Mouse (Mus musculus) hindbrain, embryonic 11.5 days (tissue): ENCODE measurements around the gene Kctd20. TPM values are rescaled to one million over a fixed set of nuclear protein-coding genes. Genes with fewer than 3 reads are reported as not detected.
"Not testable (repeated sequence)": the region's sequence is repeated elsewhere in the genome, so short reads cannot be mapped to it uniquely, and the experiment has no call there.

Experiments used
- ATAC-seq: fragments of 200-750 bp; cut with Nextera tagmentation; 2 replicates; pipeline ENCODE4 v1.8.0; 2017; ENCODE audit warnings: mild to moderate bottlenecking, moderate TSS enrichment, moderate library complexity; ENCODE audit not compliant: low FRiP score
- DNase-seq: peaks from one replicate; pipeline ENCODE4 v3.0.0-alpha.2; 2015; ENCODE audit warnings: low spot score
- H3K27ac ChIP-seq: fragments of 300-500 bp; sonication (generic); 2 replicates; pipeline ENCODE4 v1.5.1; 2014; ENCODE audit warnings: mild to moderate bottlenecking, low read depth, low read length
- H3K27me3 ChIP-seq: fragments of 300-500 bp; sonication (generic); 2 replicates; pipeline ENCODE4 v1.6.1; 2014; ENCODE audit warnings: mild to moderate bottlenecking, low read length, moderate library complexity, mixed read lengths; ENCODE audit not compliant: control insufficient read depth, insufficient read depth
- H3K36me3 ChIP-seq: fragments of 300-500 bp; sonication (generic); 2 replicates; pipeline ENCODE4 v1.6.1; 2014; ENCODE audit warnings: mild to moderate bottlenecking, low read length, moderate library complexity, mixed read lengths; ENCODE audit not compliant: control insufficient read depth, insufficient read depth
- H3K4me1 ChIP-seq: fragments of 300-500 bp; sonication (generic); replicated peaks from 2 replicates; pipeline ENCODE4 v1.6.1; 2014; ENCODE audit warnings: low read length, mixed read lengths; ENCODE audit not compliant: control insufficient read depth, insufficient read depth
- H3K4me2 ChIP-seq: fragments of 300-500 bp; sonication (generic); replicated peaks from 2 replicates; pipeline ENCODE4 v1.6.1; 2014; ENCODE audit warnings: mild to moderate bottlenecking, low read depth, low read length
- H3K4me3 ChIP-seq: fragments of 300-500 bp; sonication (generic); 2 replicates; pipeline ENCODE4 v1.5.1; 2014; ENCODE audit warnings: low read depth, low read length
- H3K9ac ChIP-seq: fragments of 300-500 bp; sonication (generic); 2 replicates; pipeline ENCODE4 v1.6.1; 2014; ENCODE audit warnings: low read depth, low read length
- H3K9me3 ChIP-seq: fragments of 300-500 bp; sonication (generic); 2 replicates; pipeline ENCODE4 v1.6.1; 2016; ENCODE audit warnings: low read length; ENCODE audit not compliant: control insufficient read depth
- WGBS: fragments of 180-500 bp; shearing (Covaris S2); extraction: QIAGEN DNeasy Blood & Tissue Kit; methylation state at CpG from one replicate; pipeline ENCODE4 v1.1.7; 2014; 5-methylcytosine and 5-hydroxymethylcytosine counted together
- polyA plus RNA-seq: library from polyadenylated mRNA; unstranded; fragments of >200 nt; fragmentation: Nextera tagmentation; extraction: Ambion mirVana; gene quantifications from 2 replicates; pipeline ENCODE4 v1.2.1, GENCODE M21; 2014

Gene Kctd20
- polyA plus RNA-seq, 1 experiment from 2014 or later, result 81.7 TPM

DNA sequence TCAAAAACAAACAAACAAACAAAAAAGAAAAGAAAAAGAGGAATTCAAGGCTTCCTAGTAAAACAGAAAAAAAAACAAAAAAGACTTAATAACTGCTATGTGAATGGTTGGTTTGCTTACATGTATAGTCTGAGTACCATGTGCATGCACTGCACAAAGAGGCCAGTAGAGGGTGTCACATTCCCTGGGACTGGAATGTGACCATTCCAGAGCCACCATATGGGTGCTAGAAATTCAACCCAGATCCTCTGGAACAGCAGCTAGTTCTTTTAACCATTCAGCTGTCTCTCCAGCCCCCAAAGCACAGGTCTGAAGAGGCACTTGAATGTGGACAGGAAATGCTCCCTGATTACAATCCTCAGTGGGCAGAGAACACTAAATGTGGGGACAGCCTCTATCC, 35.1 kb downstream of the Kctd20 start:
- Histone ChIP-seq H3K4me2 (no peak overlapping the region), H3K27ac (no peak overlapping the region), H3K4me3 (no peak overlapping the region), H3K9ac (no peak overlapping the region), H3K9me3 (no peaks in the 10 kb centered on the region), H3K27me3 (no peaks in the 10 kb centered on the region), H3K4me1 (no peaks in the 10 kb centered on the region), H3K36me3 (peaks cover 13% of the 10 kb centered on the region; the same call in 1 of the 2 replicates)
- peak; percentile 59 for DNase-seq
- ATAC-seq, result no peak

DNA sequence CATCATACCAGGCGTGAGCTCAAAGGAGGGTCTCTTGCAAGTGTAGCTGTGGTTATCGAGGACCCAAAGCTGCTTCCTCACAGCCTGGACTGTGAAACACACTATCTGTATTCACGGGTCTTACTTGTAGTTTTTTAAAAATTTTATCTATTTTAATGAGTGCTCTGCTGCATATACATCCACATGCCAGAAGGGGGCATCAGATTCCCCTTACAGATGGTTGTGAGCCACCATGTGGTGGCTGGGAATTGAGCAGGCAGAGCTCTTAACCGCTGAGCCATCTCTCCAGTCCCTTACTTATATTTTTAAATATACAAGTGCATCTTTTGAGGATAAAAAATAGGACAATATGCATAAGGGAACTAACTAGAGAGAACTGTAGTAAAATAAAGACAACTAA, 36.0 kb downstream of the Kctd20 start:
- Histone ChIP-seq H3K36me3 (peaks cover 13% of the 10 kb centered on the region; the same call in 1 of the 2 replicates), H3K27ac (no peak overlapping the region), H3K4me3 (no peak overlapping the region), H3K4me1 (no peaks in the 10 kb centered on the region), H3K4me2 (no peak overlapping the region), H3K9ac (no peak overlapping the region), H3K27me3 (no peaks in the 10 kb centered on the region), H3K9me3 (no peaks in the 10 kb centered on the region)
- no peak for ATAC-seq
- peak; percentile 68 for DNase-seq
- WGBS, result 74% methylated on average over 4 of the region's 4 CpGs

DNA sequence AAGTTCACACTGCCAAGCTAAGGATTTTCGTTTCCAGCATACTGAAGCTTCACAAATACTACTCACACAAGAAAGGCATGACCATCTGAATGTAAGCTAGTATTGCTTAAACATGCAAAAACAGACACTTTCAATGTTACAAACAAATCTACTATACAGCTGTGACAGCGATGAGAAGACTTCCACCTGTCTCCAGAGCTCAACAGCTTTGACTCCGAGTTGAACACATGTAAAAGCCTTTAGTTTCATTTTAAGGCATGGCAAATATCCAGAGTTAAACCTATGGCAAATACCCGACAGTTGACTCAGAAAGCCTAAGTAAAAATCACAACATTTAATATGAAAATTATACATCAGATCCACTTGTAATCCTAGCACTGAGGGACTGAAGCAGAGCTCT, 36.5 kb downstream of the Kctd20 start:
- no peak overlapping the region for H3K27ac ChIP-seq
- 96% methylated on average over 4 of the region's 4 CpGs for WGBS
- H3K4me3 ChIP-seq, result no peak overlapping the region
- no peak for DNase-seq
- H3K9ac ChIP-seq, result no peak overlapping the region
- peaks cover 13% of the 10 kb centered on the region; the same call in 1 of the 2 replicates for H3K36me3 ChIP-seq
- no peak for ATAC-seq
- H3K4me1 ChIP-seq, result no peaks in the 10 kb centered on the region
- no peaks in the 10 kb centered on the region for H3K27me3 ChIP-seq
- no peak overlapping the region for H3K4me2 ChIP-seq
- no peaks in the 10 kb centered on the region for H3K9me3 ChIP-seq

DNA sequence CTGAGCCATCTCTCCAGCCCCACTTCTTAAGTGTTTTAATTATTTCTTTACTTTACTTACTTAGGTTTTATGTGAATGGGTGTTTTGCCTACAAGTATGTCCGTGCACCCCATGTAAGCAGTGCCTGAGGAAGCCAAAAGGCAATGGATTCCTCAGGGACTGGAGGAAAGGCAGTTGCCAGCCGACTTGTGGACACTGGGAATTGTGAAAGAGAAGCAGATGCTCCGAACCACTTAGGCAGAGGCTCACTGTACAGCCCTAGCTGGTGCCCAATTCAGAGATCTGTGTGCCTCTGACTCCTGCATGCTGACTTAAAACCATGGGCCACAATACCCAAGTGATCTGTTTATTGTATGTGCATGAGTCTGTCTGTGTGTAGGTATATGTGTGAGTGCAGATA, 37.2 kb downstream of the Kctd20 start:
- no peak for DNase-seq
- Histone ChIP-seq H3K9ac (no peak overlapping the region), H3K4me1 (no peaks in the 10 kb centered on the region), H3K9me3 (no peaks in the 10 kb centered on the region), H3K36me3 (peaks cover 13% of the 10 kb centered on the region; the same call in 1 of the 2 replicates), H3K27ac (no peak overlapping the region), H3K4me2 (no peak overlapping the region), H3K4me3 (no peak overlapping the region), H3K27me3 (no peaks in the 10 kb centered on the region)
- no peak for ATAC-seq
- 83% methylated on average over 3 of the region's 3 CpGs for WGBS

DNA sequence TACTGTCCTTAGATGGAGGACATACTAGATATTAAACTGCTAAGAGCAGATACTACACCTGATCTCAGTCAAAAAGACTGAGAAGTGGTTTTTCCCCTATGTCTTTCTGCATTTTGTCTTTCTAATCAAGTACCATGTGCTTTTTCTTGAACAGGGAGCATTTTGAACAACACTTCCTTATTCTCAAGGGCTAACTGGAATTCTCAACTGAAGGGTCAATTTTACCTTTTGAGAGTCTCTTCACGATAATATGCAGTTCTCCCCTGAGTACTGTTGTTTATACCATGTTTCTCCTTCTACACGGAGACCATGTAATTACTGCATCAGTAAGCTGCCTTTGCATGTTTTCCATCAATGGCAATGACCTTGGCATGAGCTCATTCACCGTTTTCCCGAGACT, 38.3 kb downstream of the Kctd20 start:
- no peak for DNase-seq
- Histone ChIP-seq H3K4me3 (no peak overlapping the region), H3K36me3 (peaks cover 13% of the 10 kb centered on the region; the same call in 1 of the 2 replicates), H3K27me3 (no peaks in the 10 kb centered on the region), H3K27ac (no peak overlapping the region), H3K4me2 (no peak overlapping the region), H3K9ac (no peak overlapping the region), H3K4me1 (no peaks in the 10 kb centered on the region), H3K9me3 (no peaks in the 10 kb centered on the region)
- WGBS, result 85% methylated on average over 4 of the region's 4 CpGs
- ATAC-seq, result no peak

DNA sequence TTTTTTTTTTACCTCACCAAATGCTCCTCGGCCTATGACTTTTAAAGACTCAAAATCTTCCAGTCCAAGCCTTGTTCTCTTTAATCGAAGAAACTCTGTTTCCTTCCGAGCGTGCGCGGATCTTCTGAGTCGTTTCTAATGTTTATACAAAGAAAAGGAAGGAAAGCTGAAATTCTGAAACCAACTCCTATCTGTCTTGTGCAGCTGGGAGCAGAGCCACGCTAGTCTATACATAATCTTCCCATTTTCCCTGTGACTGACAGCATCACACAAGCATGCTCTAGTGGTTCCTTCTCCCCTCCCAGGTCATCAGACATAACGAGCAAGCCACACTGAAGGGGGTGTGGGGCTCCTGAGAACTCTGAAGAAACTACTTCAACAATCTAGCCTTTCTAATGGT, 39.5 kb downstream of the Kctd20 start:
- H3K27me3 ChIP-seq, result no peaks in the 10 kb centered on the region
- DNase-seq (no peak), ATAC-seq (no peak)
- peaks cover 13% of the 10 kb centered on the region; the same call in 1 of the 2 replicates for H3K36me3 ChIP-seq
- no peak overlapping the region for H3K9ac ChIP-seq
- no peak overlapping the region for H3K4me3 ChIP-seq
- no peak overlapping the region for H3K4me2 ChIP-seq
- no peaks in the 10 kb centered on the region for H3K4me1 ChIP-seq
- H3K27ac ChIP-seq, result no peak overlapping the region
- WGBS, result 94% methylated on average over 9 of the region's 9 CpGs
- H3K9me3 ChIP-seq, result no peaks in the 10 kb centered on the region

DNA sequence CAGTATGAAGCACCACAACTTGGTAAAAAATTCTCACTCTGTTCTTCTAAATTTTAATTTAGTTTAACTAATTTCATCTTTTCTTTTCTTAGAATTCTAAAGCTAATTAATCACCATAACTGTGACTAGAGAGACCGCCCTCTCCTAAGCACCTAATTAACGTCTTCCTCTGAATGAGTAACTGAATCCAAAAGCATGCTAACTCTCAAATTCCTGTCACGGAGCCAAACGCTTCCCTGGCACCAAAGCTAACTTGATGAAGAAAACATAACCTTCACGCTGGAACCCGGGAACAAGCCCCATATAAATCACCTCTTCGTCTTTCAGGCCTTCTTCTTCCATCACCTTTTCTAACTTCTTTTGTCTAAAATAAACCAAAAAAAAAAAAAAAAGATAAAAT, 40.4 kb downstream of the Kctd20 start:
- Histone ChIP-seq H3K9ac (no peak overlapping the region), H3K4me3 (no peak overlapping the region), H3K36me3 (peaks cover 10% of the 10 kb centered on the region; the same call in 1 of the 2 replicates), H3K9me3 (no peaks in the 10 kb centered on the region), H3K27me3 (no peaks in the 10 kb centered on the region), H3K4me1 (no peaks in the 10 kb centered on the region), H3K27ac (no peak overlapping the region), H3K4me2 (no peak overlapping the region)
- WGBS, result 84% methylated on average over 7 of the region's 7 CpGs
- no peak for DNase-seq
- no peak for ATAC-seq

DNA sequence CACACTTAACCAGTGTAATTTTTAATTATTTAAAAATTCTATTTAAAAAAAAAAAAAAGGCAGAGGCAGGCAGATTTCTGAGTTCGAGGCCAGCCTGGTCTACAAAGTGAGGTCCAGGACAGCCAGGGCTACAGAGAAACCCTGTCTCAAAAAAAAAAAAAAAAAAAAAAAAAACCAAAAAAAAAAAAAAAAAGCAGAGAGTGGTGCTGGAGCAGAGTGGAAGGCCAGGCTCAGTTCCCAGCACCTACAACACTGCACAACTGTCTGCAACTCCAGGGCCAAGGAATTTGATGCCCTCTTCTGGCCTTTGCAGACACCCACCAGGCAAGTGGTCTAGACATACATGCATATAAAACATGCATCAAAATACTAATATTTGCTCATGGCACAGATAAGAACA, 41.3 kb downstream of the Kctd20 start:
- H3K4me3 ChIP-seq, H3K4me2 ChIP-seq, DNase-seq, H3K9ac ChIP-seq, H3K27ac ChIP-seq, H3K9me3 ChIP-seq, H3K36me3 ChIP-seq, H3K27me3 ChIP-seq, H3K4me1 ChIP-seq, ATAC-seq: not testable (repeated sequence)
- 88% methylated on average over 1 of the region's 1 CpGs for WGBS

DNA sequence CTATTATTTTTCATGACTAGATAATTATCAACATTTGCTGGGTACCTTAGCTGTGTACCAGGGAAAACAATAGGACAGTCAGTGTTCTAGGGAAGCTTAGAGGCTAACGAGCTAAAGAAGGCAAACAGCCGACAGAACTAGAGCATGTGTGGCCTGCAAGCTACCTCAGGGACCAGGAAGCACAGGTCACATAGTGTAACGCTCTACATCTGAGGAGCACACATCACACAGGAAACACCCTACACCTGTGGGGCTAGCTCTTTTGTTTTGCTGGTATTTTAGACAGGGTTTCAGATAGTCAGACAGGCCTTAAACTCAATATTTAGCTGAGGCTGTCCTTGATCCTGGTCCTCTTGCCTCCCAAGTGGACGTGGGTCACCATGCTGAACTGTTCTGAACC, 42.9 kb downstream of the Kctd20 start:
- H3K4me2 ChIP-seq, result no peak overlapping the region
- ATAC-seq (no peak), DNase-seq (no peak)
- 98% methylated on average over 4 of the region's 4 CpGs for WGBS
- no peaks in the 10 kb centered on the region for H3K9me3 ChIP-seq
- peaks cover 7% of the 10 kb centered on the region; the same call in 1 of the 2 replicates for H3K36me3 ChIP-seq
- no peak overlapping the region for H3K9ac ChIP-seq
- no peaks in the 10 kb centered on the region for H3K27me3 ChIP-seq
- no peak overlapping the region for H3K4me3 ChIP-seq
- H3K27ac ChIP-seq, result no peak overlapping the region
- H3K4me1 ChIP-seq, result no peaks in the 10 kb centered on the region
